Mouse (Mus musculus) adrenal gland, adult 18-20 months (tissue): ENCODE results near the gene Rab44. TPM values are rescaled to one million over a fixed set of nuclear protein-coding genes. Genes with fewer than 3 reads are reported as not detected.

Source experiments
- DNase-seq, 2 experiments: peaks; one replicate each; pipeline ENCODE4 v3.0.0; 2021 to 2022; ENCODE audit warnings: low spot score in 2 of 2
- total RNA-seq, 2 experiments: library from RNA; stranded (reverse); gene quantifications; 1 replicate in 1 of 2; 2 replicates in 1 of 2; pipeline ENCODE4 v1.2.3; 2021

The Rab44 gene
- total RNA-seq, 2 experiments from 2014 or later = 0.20 to 0.54 TPM

GRCm38 (mm10) chr17:29186989-29187859 lies 73.3 kb downstream of the Rab44 start:
- DNase-seq = no peak

- no peak for DNase-seq
These were observed 75.0 kb downstream of the Rab44 start for GRCm38 (mm10) chr17:29188989-29189388.

- DNase-seq = no peak
These were observed 81.6 kb downstream of the Rab44 start for GRCm38 (mm10) chr17:29195579-29195978.

Other genes with a start within 250 kb of the Rab44 start
- gene 4930539E08Rik, start 198.8 kb upstream of the Rab44 start, total RNA-seq = not detected
- not detected for gene Pxt1, start 170.3 kb upstream of the Rab44 start, total RNA-seq
- gene Kctd20, start 162.2 kb upstream of the Rab44 start, total RNA-seq = 10 to 100 TPM; 50.4 to 61.5 TPM
- gene Stk38, start 106.2 kb upstream of the Rab44 start, total RNA-seq = 10 to 100 TPM; 49.2 to 49.9 TPM
- gene Srsf3, start 81.5 kb upstream of the Rab44 start, total RNA-seq = 100 to 1,000 TPM; 113 to 119 TPM
- gene Cdkn1a, start 23.2 kb upstream of the Rab44 start, total RNA-seq = 100 to 1,000 TPM; 100 to 128 TPM
- gene Cpne5, start 124.0 kb downstream of the Rab44 start, total RNA-seq = under 1 TPM; 0.33 to 0.35 TPM
- gene Ppil1, start 150.0 kb downstream of the Rab44 start, total RNA-seq = 10 to 100 TPM; 21.3 to 22.4 TPM
- 100 to 1,000 TPM; 111 to 147 TPM for gene BC004004, start 154.6 kb downstream of the Rab44 start, total RNA-seq
- gene Pi16, start 203.5 kb downstream of the Rab44 start, total RNA-seq = 10 to 100 TPM; 16.8 to 52.3 TPM
- 100 to 1,000 TPM; 252 to 293 TPM for gene Mtch1, start 233.8 kb downstream of the Rab44 start, total RNA-seq
- gene Fgd2, start 246.8 kb downstream of the Rab44 start, total RNA-seq = 1 to 10 TPM; 3.7 to 9.5 TPM